Mouse (Mus musculus) monocyte, adult 2 months (primary cell): ENCODE measurements at regions not wholly inside any gene's neighbourhood (a gene's known extent, or its start where the extent isn't known, plus 50 kb on each side); places are given as distances from the start of the nearest gene placed in this dataset.

ENCODE experiments used
- DNase-seq, 2 experiments: peaks; one replicate each; pipeline ENCODE4 v3.0.0; 2022; ENCODE audit warnings: low spot score in 2 of 2, low read depth in 1 of 2

GRCm38 (mm10) chr3:78907778-78908177 lies 378.5 kb downstream of the Rapgef2 start:
- DNase-seq = no peak

DNA sequence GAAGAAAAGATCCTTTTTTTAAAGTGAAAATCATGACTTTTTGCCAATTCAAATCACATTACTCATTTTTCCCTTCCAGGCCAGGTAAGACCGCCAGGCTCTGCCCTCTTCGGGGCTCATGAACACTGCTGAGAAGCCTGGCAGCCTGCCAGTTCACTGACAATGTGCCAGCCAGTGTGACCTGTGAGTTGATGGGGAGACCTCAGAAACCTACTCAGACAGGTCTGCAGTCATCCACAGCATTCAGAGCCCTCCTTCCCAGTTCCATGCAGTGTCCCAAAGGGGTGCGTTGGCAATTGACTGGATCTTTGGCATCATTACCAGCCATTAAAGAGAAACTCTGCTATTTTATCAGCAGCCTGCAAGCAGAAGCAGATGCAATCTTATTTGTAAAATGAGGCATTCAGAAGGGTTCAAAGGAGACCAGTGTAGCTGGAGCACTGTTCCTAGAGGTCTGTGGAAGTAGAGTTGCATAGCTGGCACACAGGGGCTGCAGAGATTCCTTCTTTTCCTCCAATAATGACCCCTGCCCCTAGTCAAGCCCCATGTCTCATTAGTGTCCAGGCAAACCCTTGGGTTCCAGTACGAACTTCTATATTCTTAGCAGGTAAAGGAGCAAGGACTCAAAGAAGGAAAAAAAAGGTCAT lies 384.4 kb downstream of the Rapgef2 start:
- no peak for DNase-seq

- DNase-seq = no peak
Measured at GRCm38 (mm10) chr3:78901016-78901837, 385.1 kb downstream of the Rapgef2 start.

DNA sequence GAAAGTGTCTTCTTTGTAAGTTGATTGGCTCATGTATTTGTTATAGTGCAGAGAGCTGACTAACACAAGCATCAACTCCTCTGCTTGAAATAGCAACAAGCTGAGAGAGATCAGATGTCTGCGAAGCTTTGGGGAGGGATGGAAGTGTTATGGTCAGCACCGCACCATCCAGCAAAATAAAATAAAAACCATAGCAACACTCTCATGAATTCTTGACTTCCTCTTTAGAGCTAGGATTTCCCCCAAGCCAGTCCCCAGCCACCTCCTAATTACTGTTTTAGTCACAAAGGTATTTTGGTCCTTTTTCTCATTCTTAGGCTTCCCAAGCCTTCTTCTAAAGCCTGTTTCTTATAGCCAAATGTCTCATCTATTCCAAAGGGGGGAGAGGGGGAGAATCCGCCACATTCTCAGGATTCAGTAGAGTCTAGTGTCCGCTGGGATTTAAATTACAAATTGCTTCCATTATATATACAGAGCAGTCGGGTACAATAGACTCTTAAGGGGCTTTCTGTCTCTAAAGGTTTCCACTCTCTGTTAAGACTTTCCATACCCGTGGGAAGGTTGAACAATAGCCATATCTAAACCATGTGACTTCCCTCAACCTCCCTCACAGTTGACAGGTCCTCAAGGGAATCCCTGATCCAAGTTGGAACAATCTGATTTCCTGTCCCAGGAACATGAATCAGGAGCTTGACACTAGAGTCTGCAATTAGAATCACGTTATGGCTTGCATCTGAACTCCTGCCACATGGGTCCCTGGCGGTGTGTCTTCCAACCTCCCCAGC lies 386.7 kb downstream of the Rapgef2 start:
- no peak for DNase-seq

- DNase-seq = no peak
Measured at GRCm38 (mm10) chr3:78889326-78889725, 397.0 kb downstream of the Rapgef2 start.

DNA sequence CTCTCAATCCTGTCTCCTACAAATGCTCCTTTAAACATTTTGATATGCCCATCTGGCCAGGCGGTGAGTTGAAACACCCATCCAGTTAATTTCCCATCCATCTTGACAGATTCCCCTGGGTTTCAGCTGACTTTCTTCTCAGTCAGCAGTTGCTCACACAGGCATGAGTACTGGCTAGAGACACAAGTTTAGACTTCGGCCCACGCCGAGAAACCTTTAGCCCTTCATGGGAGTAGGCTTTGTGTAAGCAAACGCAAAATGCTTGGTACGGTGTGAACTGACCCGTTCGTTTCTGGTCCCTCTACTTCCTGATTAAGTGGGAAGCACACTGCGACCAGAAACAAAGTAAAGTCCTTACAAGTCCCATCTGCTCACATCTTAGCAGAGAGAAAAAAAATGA lies 401.6 kb downstream of the Rapgef2 start:
- DNase-seq = no peak

DNA sequence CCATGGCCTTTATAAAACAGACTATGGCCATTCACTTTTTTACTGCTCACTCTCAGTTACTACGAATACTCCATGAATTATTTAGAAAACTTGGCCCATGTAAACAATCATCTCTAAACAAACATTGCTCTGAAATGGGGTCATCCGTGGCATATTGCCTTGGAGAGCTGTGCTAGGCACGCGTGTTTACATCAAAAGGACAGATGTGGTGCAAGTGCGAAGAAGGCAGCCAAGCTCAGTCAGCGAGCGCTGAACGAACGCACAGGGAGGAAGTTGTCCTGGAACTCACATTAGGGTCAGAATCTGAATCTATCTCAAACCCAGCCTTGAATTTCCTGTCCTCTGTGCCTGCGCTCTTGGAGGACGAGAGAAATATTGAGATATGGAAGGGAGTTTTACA lies 402.3 kb downstream of the Rapgef2 start:
- DNase-seq = no peak

DNA sequence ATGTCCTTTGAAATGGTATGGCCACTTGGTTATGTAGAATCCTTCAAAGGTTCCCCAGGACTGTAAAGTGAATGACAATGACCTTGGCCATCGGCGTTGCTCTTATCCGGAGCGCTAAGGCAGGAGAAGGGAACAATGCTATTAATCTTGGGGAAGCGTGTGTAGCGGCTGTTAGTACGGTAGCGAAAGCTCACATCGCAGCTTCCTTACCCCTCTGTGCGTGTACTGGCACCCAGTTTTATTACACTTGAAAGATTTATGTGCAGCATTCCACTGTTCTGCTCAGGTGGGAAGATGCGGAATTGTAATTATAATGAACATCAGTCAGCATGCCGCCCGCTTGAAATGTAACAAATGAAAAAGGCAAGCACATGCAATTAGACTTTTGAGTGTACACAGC lies 406.2 kb downstream of the Rapgef2 start:
- no peak for DNase-seq

DNA sequence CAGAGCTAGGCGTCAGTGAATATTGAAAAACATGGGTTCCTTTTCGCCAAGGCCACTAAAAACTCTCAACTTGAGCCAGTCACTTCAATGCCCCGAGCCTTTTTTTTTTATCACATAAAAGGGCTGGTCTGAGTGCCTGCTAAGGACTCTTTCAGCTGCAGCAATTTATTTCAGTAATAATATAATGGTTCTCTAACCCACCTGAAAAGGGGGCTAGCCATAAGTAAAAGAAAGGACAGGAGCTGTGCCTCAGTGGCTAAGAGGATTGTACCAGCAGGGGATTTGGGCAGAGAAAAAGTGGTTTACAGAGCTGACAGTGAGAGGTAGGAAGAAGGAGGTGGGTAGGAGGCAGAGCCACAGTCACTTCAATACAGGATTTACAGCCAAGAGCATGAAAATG lies 409.0 kb downstream of the Rapgef2 start:
- DNase-seq = no peak

DNA sequence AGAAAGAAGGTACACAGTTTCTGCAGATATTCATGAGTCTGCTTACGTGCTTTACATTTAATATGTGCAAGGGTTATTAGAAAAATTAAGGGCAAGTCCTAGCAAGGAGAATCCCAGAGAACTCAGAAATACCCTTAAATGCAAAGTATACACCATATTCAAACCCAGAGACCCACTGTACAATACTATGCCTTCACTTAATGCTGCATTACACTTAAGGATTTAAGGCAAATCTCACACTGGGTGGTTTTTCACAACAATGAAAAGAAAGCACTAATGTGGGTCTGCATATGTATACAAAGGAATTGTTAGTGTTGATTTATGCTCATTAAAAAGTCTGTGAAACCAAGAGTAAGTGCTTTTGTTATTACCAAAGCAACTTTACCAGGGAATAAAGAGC lies 419.4 kb downstream of the Rapgef2 start:
- DNase-seq = no peak

- no peak for DNase-seq
Measured at GRCm38 (mm10) chr3:78866083-78866726, 420.1 kb downstream of the Rapgef2 start.

DNA sequence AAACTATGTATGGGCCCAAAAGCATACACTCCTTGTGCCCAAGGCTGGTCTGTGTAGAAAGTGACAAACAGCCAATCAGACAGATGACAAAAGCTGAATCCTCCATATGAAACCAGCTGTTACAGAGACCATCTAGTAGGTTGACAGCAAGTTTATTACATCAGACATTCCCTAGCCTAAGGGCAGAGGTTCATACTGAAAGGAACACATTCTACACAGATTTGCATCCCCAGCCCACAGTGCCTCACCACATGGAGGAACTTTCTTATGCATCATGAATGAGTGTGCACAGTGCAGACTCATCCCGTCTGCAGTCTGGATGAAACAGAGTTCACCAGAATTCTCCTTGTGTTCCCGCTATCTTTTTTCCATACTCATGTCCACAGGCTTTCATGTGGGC lies 423.3 kb downstream of the Rapgef2 start:
- DNase-seq = no peak

- no peak for DNase-seq
Measured at GRCm38 (mm10) chr3:78846617-78847318, 439.5 kb downstream of the Rapgef2 start.

GRCm38 (mm10) chr3:78841173-78841572 lies 445.1 kb downstream of the Rapgef2 start:
- no peak for DNase-seq

GRCm38 (mm10) chr3:78836824-78837223 lies 449.5 kb downstream of the Rapgef2 start:
- DNase-seq = no peak

- no peak for DNase-seq
Measured at GRCm38 (mm10) chr3:78825505-78825904, 460.8 kb downstream of the Rapgef2 start.

DNA sequence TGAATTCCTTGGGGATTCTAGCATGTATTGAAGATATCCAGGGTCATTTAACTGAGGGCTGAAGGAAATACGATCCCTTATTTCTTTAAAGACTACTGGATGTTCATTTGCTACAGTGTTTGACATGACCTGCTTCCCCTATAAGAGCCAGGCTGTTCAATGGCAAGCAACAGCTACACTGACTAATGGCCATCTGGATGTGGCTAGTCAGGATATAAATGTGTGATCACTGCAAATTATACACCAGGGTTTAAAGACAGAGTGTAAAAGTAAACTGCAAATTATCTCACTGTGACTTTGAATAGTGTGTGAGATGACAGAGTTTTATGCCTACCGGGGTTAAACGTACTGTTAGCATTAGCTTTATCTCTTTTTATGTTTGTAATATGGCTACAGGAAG lies 473.9 kb downstream of the Rapgef2 start:
- DNase-seq = no peak

GRCm38 (mm10) chr3:78810431-78811152 lies 475.7 kb downstream of the Rapgef2 start:
- no peak for DNase-seq

GRCm38 (mm10) chr3:78803176-78803575 lies 483.1 kb downstream of the Rapgef2 start:
- no peak for DNase-seq

DNA sequence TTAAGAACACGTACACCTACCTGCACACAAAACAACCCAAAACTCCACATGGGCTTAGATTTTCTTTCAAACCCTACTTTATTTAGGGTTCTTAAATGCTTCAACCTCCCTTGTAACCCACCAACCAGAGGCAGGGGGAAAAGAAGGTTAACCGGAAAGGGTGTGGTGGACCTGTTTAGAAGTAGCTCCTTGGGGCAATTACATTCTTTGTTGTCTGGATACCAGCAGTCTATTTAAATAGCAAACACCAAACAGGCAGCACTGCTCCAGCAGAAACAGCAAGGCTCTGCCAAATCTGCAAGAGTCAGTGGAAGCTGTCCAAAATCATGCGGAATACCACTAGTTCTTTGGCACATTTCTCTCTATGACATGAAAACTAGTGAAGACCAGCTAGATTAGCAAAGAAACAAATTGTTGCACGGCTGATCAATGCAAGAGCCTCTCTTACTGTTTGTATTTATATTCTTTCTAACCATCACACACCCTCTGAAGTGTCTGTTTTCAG lies 490.3 kb downstream of the Rapgef2 start:
- DNase-seq = no peak
